Mouse (Mus musculus) G1E (cell line): ENCODE data around the gene Rgp1. TPM values are rescaled to one million over a fixed set of nuclear protein-coding genes. Genes with fewer than 3 reads are reported as not detected.
A peak's percentile ranks its signal among the peaks of the same experiment; 100 is the strongest.

Experiments used
- ATAC-seq: 2 replicates; pipeline ENCODE4 v1.8.0; 2016; ENCODE audit warnings: mild to moderate bottlenecking; ENCODE audit not compliant: insufficient number of reproducible peaks, poor library complexity, low FRiP score, severe bottlenecking; ENCODE audit errors: extremely low read depth
- DNase-seq: peaks from one replicate; pipeline ENCODE4 v3.0.0; 2012; ENCODE audit warnings: low spot score
- H3K27me3 ChIP-seq: 2 replicates; pipeline ENCODE4 v1.6.1; 2012; ENCODE audit warnings: mild to moderate bottlenecking, low read length, inconsistent platforms; ENCODE audit not compliant: insufficient read depth
- H3K36me3 ChIP-seq: replicated peaks from 2 replicates; pipeline ENCODE3; 2012; ENCODE audit warnings: mild to moderate bottlenecking, inconsistent platforms
- H3K4me1 ChIP-seq: 2 replicates; pipeline ENCODE4 v1.6.1; 2012; ENCODE audit warnings: low read depth, low read length, inconsistent platforms, mixed read lengths; ENCODE audit not compliant: insufficient read depth
- H3K4me3 ChIP-seq: 2 replicates; pipeline ENCODE4 v1.5.1; 2012; ENCODE audit warnings: low read depth, mild to moderate bottlenecking, inconsistent platforms, low read length, moderate library complexity, mixed read lengths
- H3K9me3 ChIP-seq: replicated peaks from 2 replicates; pipeline ENCODE4 v1.6.1; 2012; ENCODE audit warnings: inconsistent platforms
- CTCF ChIP-seq: IDR thresholded peaks from 2 replicates; pipeline ENCODE4 v1.5.1; 2012; ENCODE audit warnings: low read depth, low read length, inconsistent platforms, mixed read lengths
- GATA1 ChIP-seq: IDR thresholded peaks from 2 replicates; pipeline ENCODE4 v1.6.1; 2012; ENCODE audit warnings: borderline replicate concordance, low read length, inconsistent platforms, mixed read lengths
- GATA2 ChIP-seq: IDR thresholded peaks from 2 replicates; pipeline ENCODE4 v1.6.1; 2012; ENCODE audit warnings: low read depth, low read length, inconsistent platforms, borderline replicate concordance
- POLR2AphosphoS5 ChIP-seq: IDR thresholded peaks from 2 replicates; pipeline ENCODE4 v1.6.1; 2012; ENCODE audit warnings: low read depth, low read length, inconsistent platforms; ENCODE audit not compliant: insufficient replicate concordance
- TAL1 ChIP-seq: conservative IDR thresholded peaks from 2 replicates; pipeline ENCODE4 v1.6.1; 2012; ENCODE audit warnings: low read depth, low read length, inconsistent platforms, mixed read lengths
- polyA plus RNA-seq: library from polyadenylated mRNA; stranded (reverse); fragments of >175 nt; gene quantifications from 2 replicates; pipeline ENCODE4 v1.2.3, GENCODE M21; 2012
- total RNA-seq, 2 experiments: library from RNA; stranded (forward) in 1 of 2; stranded (reverse) in 1 of 2; fragments of 200-1000 nt in 1 of 2; fragments of >200 nt in 1 of 2; fragmentation: Nextera tagmentation in 1 of 2; gene quantifications; 2 replicates each; pipeline ENCODE4 v1.2.3; 2014 to 2017

Gene Rgp1
- total and polyA plus RNA-seq, 3 experiments, result 23.2 to 105 (median 48.5) TPM

GRCm38 (mm10) chr4:43581381-43581780, 2.9 kb downstream of the Rgp1 start:
- peaks cover 60% of the 10 kb centered on the region for H3K4me1 ChIP-seq
- no peaks in the 10 kb centered on the region for H3K27me3 ChIP-seq
- TF ChIP-seq GATA2 (no peak), CTCF (no peak), TAL1 (no peak), POLR2AphosphoS5 (no peak), GATA1 (no peak)
- no peaks in the 10 kb centered on the region for H3K9me3 ChIP-seq
- DNase-seq, result no peak
- peaks cover 72% of the 10 kb centered on the region for H3K36me3 ChIP-seq
- ATAC-seq, result no peak
- H3K4me3 ChIP-seq, result no peak overlapping the region

DNA sequence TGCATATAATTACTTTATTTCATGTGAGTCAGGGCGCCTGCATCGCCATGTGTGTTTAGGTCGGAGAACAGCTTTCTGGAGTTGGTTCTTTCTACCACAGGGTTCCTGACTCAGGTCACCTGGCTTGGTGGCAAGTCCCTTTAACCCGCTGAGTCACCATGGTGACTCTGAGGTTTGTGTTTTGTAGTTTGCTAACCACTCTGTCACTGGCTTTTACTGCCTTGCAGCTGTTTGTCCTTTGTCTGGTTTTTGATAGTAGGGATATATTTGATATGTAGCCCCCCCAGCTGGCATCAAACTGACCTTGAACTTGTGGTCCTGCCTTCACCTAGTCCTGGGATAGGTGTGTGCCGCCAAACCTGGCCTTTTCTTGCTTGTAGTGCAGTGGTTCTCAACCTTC, 3.7 kb downstream of the Rgp1 start:
- no peaks in the 10 kb centered on the region for H3K27me3 ChIP-seq
- H3K9me3 ChIP-seq, result no peaks in the 10 kb centered on the region
- H3K36me3 ChIP-seq, result peaks cover 75% of the 10 kb centered on the region
- no peak overlapping the region for H3K4me3 ChIP-seq
- no peak for TF ChIP-seq POLR2AphosphoS5
- no peak for TF ChIP-seq TAL1
- no peak for TF ChIP-seq GATA1
- no peak for TF ChIP-seq GATA2
- TF ChIP-seq CTCF, result no peak
- DNase-seq (no peak), ATAC-seq (no peak)
- H3K4me1 ChIP-seq, result peaks cover 53% of the 10 kb centered on the region

- Histone ChIP-seq H3K9me3 (no peaks in the 10 kb centered on the region), H3K4me3 (no peak overlapping the region), H3K4me1 (peaks cover 55% of the 10 kb centered on the region), H3K36me3 (peaks cover 78% of the 10 kb centered on the region), H3K27me3 (no peaks in the 10 kb centered on the region)
- DNase-seq, result no peak
- TF ChIP-seq POLR2AphosphoS5 (no peak), GATA2 (no peak), CTCF (no peak), TAL1 (no peak), GATA1 (no peak)
- ATAC-seq, result no peak
These were observed 4.9 kb downstream of the Rgp1 start for GRCm38 (mm10) chr4:43583421-43583820.

DNA sequence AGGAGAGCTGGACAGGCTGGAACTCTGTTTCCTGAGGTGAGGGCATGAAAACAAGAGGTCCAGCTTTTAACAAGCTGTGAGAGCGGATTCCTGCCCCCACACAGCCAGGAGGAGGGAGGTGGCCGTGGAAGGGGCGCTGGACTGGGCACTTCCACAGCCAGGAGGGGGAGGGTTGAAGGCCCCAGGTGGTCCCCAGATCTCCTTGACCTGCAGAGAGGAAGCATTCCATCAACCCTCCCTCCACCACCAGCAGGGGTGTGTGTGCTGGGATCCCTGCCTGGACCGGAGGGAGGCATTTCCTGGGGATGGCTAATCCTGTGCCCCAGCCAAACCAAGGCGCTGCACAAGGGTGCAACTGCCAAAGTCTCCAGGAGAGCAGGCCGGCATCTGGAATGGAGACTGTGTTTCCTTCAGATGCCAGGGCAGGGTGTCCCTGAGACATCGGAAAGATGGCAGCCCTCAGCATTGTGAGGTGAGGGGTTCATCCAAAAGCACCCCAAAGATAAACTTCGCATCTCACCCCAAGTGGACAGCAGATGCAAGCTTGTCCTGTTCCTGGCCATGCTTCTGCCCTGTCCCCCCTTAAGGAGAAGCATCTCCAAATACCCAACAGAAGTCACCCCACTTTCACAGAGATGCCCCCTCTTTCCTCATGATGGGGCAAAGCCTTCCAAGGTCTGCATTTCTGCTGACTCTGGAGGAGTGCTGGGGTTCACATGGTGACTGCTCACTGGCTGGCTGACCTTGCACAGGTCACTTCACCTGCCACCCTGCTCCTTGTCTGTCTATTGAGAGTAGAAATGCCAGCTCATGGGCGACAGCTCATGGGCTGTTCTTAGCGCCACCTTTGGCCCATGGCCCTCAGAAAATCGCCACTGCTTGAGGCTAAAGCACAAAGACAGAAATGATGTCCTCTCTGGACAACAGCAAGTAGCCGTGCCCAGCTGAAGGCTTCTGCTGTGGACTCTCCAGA, 6.2 kb downstream of the Rgp1 start, which contains the start of gene Msmp:
Msmp (minus strand) TSS at position 51 of the 973 bp plus-strand sequence.
- ATAC-seq, result no peak

DNA sequence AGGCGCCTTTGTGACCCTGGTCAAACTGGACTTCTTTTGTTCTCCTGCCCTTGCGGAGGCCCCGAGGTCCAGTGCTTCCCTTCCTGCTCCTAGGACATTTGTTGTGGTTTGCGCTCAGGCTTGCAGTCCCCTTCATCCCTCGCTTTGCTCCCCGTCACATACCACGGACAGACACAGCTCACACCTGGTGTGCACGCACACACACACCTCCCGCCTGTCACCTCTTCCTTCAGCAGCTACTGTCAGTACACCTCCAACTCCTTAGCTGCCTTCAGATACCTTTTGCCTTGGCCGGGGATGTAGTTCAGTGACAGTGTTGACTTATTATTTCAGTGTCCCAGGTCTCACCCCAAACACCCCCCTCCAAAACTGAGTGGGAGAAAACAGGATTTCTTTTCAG, 7.2 kb downstream of the Rgp1 start:
- Histone ChIP-seq H3K36me3 (peaks cover 67% of the 10 kb centered on the region), H3K4me3 (no peak overlapping the region), H3K4me1 (peaks cover 39% of the 10 kb centered on the region), H3K9me3 (no peaks in the 10 kb centered on the region), H3K27me3 (no peaks in the 10 kb centered on the region)
- TF ChIP-seq CTCF (no peak), GATA2 (no peak), POLR2AphosphoS5 (no peak), TAL1 (no peak), GATA1 (no peak)
- DNase-seq (no peak), ATAC-seq (no peak)

More for the DNA sequence above, 6.2 kb downstream of the Rgp1 start, which contains the start of gene Msmp:
- TF ChIP-seq CTCF, result no peak
- no peak for TF ChIP-seq GATA1
- no peak for TF ChIP-seq TAL1
- no peak for TF ChIP-seq POLR2AphosphoS5
- TF ChIP-seq GATA2, result no peak
- Histone ChIP-seq H3K9me3 (no peaks in the 10 kb centered on the region), H3K36me3 (peaks cover 77% of the 10 kb centered on the region), H3K4me3 (no peak within 1 kb of the TSS), H3K27me3 (no peaks in the 10 kb centered on the region), H3K4me1 (peaks cover 48% of the 10 kb centered on the region)
- DNase-seq, result no peak

DNA sequence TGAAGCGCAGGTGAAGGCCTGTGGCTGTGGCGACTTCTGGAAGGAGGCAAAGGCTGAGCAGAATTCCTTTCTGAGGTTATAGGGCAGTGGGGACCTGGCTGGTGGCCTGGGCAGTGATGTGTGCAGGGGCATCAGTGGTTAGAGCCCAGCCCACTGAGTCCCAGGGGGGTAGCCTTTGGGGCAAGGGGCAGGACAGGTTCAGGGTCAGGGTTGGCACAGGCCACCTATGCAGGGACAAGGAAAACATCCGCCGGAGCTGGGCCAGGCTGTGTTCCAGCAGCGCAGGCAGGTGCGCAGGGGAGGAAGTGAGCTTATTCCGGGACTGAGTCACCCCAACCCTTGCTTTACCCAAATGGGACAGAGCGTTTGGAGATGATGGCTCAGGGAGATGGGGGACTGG, 7.9 kb downstream of the Rgp1 start:
- Histone ChIP-seq H3K4me1 (peaks cover 34% of the 10 kb centered on the region), H3K9me3 (no peaks in the 10 kb centered on the region), H3K27me3 (no peaks in the 10 kb centered on the region), H3K36me3 (peaks cover 60% of the 10 kb centered on the region), H3K4me3 (no peak overlapping the region)
- TF ChIP-seq CTCF, result no peak
- no peak for TF ChIP-seq GATA2
- no peak for TF ChIP-seq TAL1
- TF ChIP-seq GATA1, result no peak
- TF ChIP-seq POLR2AphosphoS5, result no peak
- no peak for ATAC-seq
- DNase-seq, result no peak

GRCm38 (mm10) chr4:43587681-43588080, 9.2 kb downstream of the Rgp1 start:
- Histone ChIP-seq H3K27me3 (no peaks in the 10 kb centered on the region), H3K4me1 (peaks cover 22% of the 10 kb centered on the region), H3K4me3 (no peak overlapping the region), H3K9me3 (no peaks in the 10 kb centered on the region), H3K36me3 (peaks cover 47% of the 10 kb centered on the region)
- ATAC-seq (no peak), DNase-seq (no peak)
- no peak for TF ChIP-seq CTCF
- no peak for TF ChIP-seq GATA2
- TF ChIP-seq POLR2AphosphoS5, result 0 out of 2 replicates have a peak, but pooled peaks have one; percentile 23
- no peak for TF ChIP-seq TAL1
